Mouse (Mus musculus) heart, adult 9 months (tissue): ENCODE data around the gene Oas1d.
"Not testable (repeated sequence)": the region's sequence is repeated elsewhere in the genome, so short reads cannot be mapped to it uniquely, and the experiment has no call there.

Experiments used
- DNase-seq, 2 experiments: peaks; one replicate each; pipeline ENCODE4 v3.0.0; 2022; ENCODE audit warnings: low spot score in 2 of 2

Oas1d gene

DNA sequence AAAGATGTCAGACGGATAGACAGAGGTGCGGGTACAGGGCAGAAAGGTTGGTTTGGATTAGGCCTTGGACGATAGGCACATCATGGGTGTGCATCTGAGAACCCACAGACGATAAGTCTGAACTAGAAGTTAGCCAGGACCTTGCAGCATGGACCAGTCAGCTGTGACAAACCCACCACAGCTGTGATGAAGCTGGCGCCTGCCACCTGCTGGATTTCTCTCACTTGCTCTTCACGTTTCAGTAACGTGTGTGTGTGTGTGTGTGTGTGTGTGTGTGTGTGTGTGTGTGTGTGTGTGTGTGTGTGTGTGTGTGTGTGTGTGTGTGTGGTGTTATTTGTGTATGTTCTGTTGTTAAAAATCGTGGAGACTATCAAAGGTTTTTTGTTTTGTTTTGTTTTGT, at the start of gene Oas1d:
Gene Oas1d, plus strand, starts transcription at position 333 of the 400 bp plus-strand sequence.
- not testable (repeated sequence) for DNase-seq

DNA sequence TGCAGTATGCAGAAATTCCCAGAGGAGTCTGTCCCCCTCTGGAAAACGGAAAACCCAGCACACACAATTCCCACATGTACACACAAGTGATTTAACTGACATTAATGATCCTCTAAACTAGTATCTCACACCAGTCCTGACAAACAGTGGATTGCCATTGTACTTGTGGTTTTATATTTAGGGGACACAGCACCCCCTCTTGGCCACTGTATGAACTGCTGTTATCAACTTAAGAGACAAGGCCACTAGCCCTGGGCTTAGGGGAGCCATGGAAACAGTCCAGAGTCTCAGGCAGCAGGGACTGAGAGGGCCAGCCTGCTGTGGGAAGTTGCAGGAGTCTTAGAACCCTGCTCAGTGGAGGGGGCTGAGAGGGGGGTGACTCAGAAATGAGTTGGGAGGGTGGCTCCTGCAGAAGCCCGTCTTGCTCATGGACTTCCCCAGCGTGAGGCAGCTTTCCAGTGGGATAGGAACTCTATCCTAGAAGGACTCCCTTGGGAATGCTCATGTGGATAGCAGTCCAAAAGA, 48.9 kb upstream of the Oas1d start:
- no peak for DNase-seq

- DNase-seq = no peak
Measured at GRCm38 (mm10) chr5:120869436-120870015, 44.8 kb upstream of the Oas1d start.

DNA sequence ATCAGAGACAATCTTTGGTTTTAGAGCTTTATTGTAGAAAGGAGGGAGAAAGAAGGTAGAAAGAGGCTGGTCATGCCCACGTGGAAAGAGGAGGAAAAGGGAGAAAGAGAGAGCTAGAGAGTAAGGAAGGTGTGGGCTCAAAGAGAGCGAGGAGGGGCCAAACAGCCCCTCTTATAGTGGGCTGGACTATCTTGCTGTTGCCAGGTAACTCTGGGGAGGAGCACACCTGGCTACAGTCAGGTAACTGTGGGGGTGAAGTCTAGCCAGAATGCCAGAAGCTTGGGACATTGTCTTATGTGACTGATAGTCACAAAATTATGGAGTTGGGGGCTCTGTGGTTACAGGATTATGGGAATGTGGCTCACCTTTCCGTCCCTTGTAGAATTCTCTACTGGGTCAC, 44.3 kb upstream of the Oas1d start:
- DNase-seq = no peak

DNA sequence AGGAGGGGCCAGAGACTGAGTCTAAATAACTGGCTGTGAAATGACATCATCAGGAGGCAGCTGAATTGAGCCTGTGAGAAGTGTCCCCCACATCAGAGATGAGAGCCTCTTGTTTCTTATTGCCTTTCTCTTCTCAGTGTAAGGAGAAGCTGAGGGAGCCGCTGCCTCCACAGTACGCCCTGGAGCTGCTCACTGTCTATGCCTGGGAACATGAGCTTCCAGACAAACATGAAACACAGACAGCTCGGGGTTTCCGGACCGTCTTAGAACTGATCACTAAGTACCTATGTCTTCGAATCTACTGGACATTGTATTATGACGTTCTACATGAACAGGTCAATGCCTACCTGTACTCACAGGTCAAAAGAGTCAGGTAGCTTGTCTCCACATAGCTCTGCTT, 43.6 kb upstream of the Oas1d start:
- no peak for DNase-seq

DNA sequence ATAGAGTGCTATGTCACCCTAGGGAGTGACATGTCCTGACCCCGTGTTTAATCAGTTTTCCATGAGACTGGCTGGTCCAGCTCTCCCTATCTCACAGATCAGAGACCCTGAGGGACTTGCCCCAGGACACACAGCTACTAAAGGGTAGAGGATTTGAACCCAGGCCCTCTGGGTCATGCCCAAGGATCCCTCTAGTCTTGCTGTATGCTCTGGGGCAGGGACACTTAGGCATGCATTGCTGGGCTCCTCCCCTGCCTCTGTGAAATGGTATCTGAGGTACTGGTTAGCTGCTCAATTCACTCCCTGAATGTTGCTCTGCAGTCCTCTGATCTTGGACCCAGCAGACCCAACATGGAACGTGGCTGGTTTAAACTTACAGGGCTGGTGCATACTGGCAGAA, 42.9 kb upstream of the Oas1d start:
- no peak for DNase-seq

DNA sequence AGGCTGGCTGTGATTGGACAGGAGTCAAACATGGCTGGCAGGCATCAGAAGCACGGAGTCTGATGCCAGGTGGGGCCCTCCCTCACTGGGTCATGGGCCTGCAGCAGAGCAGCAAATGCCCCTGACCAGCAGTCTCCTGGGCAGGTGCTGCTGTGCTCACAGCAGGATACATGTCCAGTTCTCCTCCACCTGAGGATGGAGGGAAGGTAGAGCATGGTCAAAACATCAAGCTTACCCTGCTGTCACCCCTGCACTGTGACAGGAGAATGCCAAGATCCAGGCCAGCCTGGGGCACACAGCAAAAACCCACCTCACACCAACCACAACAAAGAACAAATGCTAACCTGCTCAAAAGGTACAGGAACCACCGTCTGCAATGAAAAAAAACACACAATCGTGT, 37.5 kb upstream of the Oas1d start:
- not testable (repeated sequence) for DNase-seq

GRCm38 (mm10) chr5:120877407-120877806, 36.9 kb upstream of the Oas1d start:
- DNase-seq = not testable (repeated sequence)

- not testable (repeated sequence) for DNase-seq
Measured at GRCm38 (mm10) chr5:120878803-120879202, 35.5 kb upstream of the Oas1d start.

GRCm38 (mm10) chr5:120881681-120882080, 32.7 kb upstream of the Oas1d start:
- DNase-seq = not testable (repeated sequence)

GRCm38 (mm10) chr5:120887413-120887812, 26.9 kb upstream of the Oas1d start, which contains the start of gene Oas1g:
Gene Oas1g, minus strand, starts transcription at chr5:120887613.
- DNase-seq = not testable (repeated sequence)

GRCm38 (mm10) chr5:120887831-120888230, 26.5 kb upstream of the Oas1d start:
- no peak for DNase-seq

DNA sequence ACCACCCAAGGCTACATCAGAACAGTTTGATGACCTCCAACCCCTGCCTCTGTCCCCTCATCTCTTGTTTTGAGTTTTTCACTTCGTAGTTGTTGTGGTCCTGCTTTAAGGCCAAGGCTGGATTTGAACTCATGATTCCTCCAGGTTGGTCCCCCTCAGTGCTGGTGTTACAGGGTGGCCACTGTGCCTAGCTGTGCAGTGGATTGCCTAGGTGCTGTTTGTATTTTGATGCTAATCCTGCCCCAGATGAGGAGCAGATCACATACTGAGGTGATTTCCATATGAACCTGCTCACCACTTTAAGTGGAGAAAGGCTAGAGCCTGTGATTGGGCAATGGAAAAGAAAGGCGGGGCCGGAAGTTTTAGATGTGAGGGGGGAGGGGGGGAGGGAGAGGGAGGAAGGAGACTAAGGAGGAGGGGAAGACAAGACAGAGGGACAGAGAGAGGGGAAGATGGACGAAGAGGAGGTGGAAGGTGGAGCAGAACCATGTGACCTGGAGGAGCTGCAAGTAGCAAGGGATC, 26.0 kb upstream of the Oas1d start:
- not testable (repeated sequence) for DNase-seq

- no peak for DNase-seq
Measured at GRCm38 (mm10) chr5:120890026-120890425, 24.3 kb upstream of the Oas1d start.

DNA sequence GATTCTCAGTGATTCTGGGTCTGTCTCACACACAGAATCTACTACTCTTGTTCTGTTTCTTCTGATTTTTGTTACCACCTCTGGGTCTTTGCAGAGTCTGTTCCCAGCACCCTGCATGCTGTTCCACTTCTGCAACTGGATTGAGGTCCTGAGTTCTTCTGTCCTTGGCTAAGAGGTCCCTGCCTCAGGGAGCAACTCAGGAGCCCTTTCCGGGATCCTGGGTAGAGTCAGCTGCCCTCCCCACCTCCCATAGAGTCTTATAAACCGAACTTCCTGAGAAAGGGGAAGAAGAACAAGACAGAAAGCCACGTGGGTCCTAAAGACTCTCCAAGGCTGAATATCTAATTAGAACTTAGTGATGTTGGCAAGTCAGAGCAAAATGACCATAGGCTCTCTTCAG, 23.3 kb upstream of the Oas1d start:
- no peak for DNase-seq

DNA sequence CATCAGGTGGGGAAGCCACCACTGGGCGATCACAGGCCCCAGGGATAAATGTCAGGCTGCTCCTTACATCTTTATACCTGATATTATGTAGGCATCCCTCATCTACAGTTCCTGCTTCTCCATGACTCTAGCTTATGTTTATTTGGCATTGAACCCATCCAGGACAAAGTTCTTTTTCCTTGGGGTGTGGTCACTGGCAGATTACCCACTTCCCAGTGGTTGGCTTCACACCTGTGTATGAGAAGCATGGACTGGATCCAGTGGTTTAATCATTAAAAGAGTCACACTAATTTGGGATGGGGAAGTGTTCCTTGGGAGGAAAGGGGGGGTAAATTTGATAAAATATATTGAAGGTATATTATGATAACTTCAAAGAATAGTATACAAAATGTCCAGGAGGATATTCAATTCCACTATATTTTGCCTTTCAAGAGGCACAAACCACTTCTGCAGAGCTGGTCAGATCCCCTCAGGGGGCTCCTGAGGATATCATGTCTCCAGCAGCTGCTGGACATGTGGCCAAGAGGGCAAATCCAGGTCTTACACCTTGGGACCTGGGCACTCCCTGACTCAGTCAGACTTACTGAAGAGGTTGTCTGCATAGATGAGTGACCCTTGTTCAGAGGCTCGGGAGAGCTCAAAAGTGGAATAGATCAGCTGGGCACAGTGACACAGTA, 22.6 kb upstream of the Oas1d start:
- not testable (repeated sequence) for DNase-seq

- no peak for DNase-seq
Measured at GRCm38 (mm10) chr5:120892243-120892660, 22.1 kb upstream of the Oas1d start.

GRCm38 (mm10) chr5:120893866-120894265, 20.5 kb upstream of the Oas1d start:
- not testable (repeated sequence) for DNase-seq

- DNase-seq = not testable (repeated sequence)
Measured at GRCm38 (mm10) chr5:120894692-120895091, 19.6 kb upstream of the Oas1d start.

GRCm38 (mm10) chr5:120895231-120895900, 19.0 kb upstream of the Oas1d start:
- no peak for DNase-seq

DNA sequence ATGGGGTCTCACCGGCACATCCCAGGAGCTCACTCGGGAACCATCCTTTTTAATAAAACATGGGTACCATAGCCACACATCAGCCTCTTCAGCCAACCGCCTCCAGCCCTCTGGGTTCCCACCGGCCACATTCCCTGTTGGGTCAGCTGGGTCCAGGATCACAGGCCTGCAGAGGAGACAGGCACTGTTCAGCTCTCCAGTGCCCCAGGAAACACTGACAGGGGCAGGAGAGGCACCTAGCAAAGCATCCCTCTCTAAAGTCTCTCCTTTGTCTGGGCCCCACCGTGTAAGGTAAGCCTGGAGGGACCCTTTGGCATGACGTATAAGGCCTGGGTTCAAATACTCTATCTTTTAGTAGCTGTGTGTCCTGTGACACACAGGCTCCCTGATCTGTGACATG, 16.0 kb upstream of the Oas1d start:
- no peak for DNase-seq

GRCm38 (mm10) chr5:120898726-120899125, 15.6 kb upstream of the Oas1d start:
- DNase-seq = no peak
